ENCODE assay signal across 19 mouse cellular contexts in genomic region chr7:70281891-70282515, GRCm38 (mm10).
DNase-seq lines count a peak whose midpoint lies in the region; ATAC-seq lines count a peak whose summit lies in the region.
"Had no signal": no experiment of that assay in that cellular context is flagged by ENCODE, and none has a peak within 500 bp of the region (broad histone marks: within the 10 kb centered on the region; RNA-seq: fewer than 3 reads in every experiment).

No protein-coding gene starts in this region.

- peaks cover 10% of the 10 kb centered on the region for H3K4me1 ChIP-seq in hindbrain, embryonic 11.5 days (replicated peaks; ENCODE audit: control insufficient read depth, insufficient read depth, low read length)
- H3K4me1 ChIP-seq in hindbrain, embryonic 14.5 days (replicated peaks; ENCODE audit: control insufficient read depth, insufficient read depth, low read length) = 0 out of 2 replicates have a peak, but pooled peaks cover 9% of the 10 kb centered on the region
- H3K4me1 ChIP-seq in neural tube, embryonic 15.5 days = peaks cover 19% of the 10 kb centered on the region
- 0 out of 2 replicates have a peak, but pooled peaks cover 4% of the 10 kb centered on the region for H3K4me1 ChIP-seq in midbrain, embryonic 14.5 days (ENCODE audit: control insufficient read depth, insufficient read depth, low read length)

- H3K4me2 ChIP-seq in hindbrain, embryonic 11.5 days (replicated peaks; ENCODE audit: low read depth, low read length) = no peak overlapping the region
- no peak overlapping the region for H3K4me2 ChIP-seq in hindbrain, embryonic 14.5 days (replicated peaks)
- no peak overlapping the region for H3K4me2 ChIP-seq in neural tube, embryonic 15.5 days
- H3K4me2 ChIP-seq in midbrain, embryonic 14.5 days (ENCODE audit: low read length) = no peak overlapping the region

- no peak overlapping the region for H3K27ac ChIP-seq in hindbrain, embryonic 11.5 days (ENCODE audit: low read depth, low read length)
- no peak overlapping the region for H3K27ac ChIP-seq in hindbrain, embryonic 14.5 days
- H3K27ac ChIP-seq in neural tube, embryonic 15.5 days (replicated peaks) = no peak overlapping the region
- no peak overlapping the region for H3K27ac ChIP-seq in midbrain, embryonic 14.5 days (replicated peaks; ENCODE audit: low read depth, low read length)
- H3K27ac ChIP-seq: hindbrain, embryonic 15.5 days; kidney, postnatal 0 days; left cerebral cortex, adult 2 months; neural tube, embryonic 13.5 days; stomach, embryonic 15.5 days had no signal

- no peaks in the 10 kb centered on the region for H3K36me3 ChIP-seq in hindbrain, embryonic 11.5 days (ENCODE audit: control insufficient read depth, insufficient read depth, low read length)
- no peaks in the 10 kb centered on the region for H3K36me3 ChIP-seq in hindbrain, embryonic 14.5 days (replicated peaks; ENCODE audit: control insufficient read depth, insufficient read depth)
- H3K36me3 ChIP-seq in neural tube, embryonic 15.5 days = no peaks in the 10 kb centered on the region
- no peaks in the 10 kb centered on the region for H3K36me3 ChIP-seq in midbrain, embryonic 14.5 days (ENCODE audit: control insufficient read depth, insufficient read depth, low read length)
- H3K36me3 ChIP-seq: heart, embryonic 10.5 days; hindbrain, embryonic 15.5 days; neural tube, embryonic 13.5 days; stomach, embryonic 15.5 days had no signal

- no peak overlapping the region for H3K9ac ChIP-seq in hindbrain, embryonic 11.5 days (ENCODE audit: low read depth, low read length)
- no peak overlapping the region for H3K9ac ChIP-seq in hindbrain, embryonic 14.5 days
- H3K9ac ChIP-seq in neural tube, embryonic 15.5 days (replicated peaks) = no peak overlapping the region
- H3K9ac ChIP-seq in midbrain, embryonic 14.5 days (replicated peaks; ENCODE audit: low read length) = no peak overlapping the region
- H3K9ac ChIP-seq: hindbrain, embryonic 15.5 days; neural tube, embryonic 13.5 days; stomach, embryonic 15.5 days had no signal

- peak; percentile 26; the same call in 1 of the 2 replicates for ATAC-seq in hindbrain, embryonic 11.5 days (ENCODE audit: low FRiP score)
- no peak for ATAC-seq in hindbrain, embryonic 14.5 days (ENCODE audit: low FRiP score)
- no peak for ATAC-seq in neural tube, embryonic 15.5 days (ENCODE audit: low FRiP score)
- ATAC-seq in midbrain, embryonic 14.5 days (ENCODE audit: low FRiP score, low TSS enrichment) = no peak
- ATAC-seq: intestine, embryonic 16.5 days had no signal

- peaks cover 63% of the 10 kb centered on the region for H3K27me3 ChIP-seq in hindbrain, embryonic 11.5 days (ENCODE audit: control insufficient read depth, insufficient read depth, low read length)
- peaks cover 97% of the 10 kb centered on the region for H3K27me3 ChIP-seq in hindbrain, embryonic 14.5 days (ENCODE audit: control insufficient read depth, insufficient read depth, low read length)
- H3K27me3 ChIP-seq in neural tube, embryonic 15.5 days (replicated peaks) = peaks cover 93% of the 10 kb centered on the region
- H3K27me3 ChIP-seq in midbrain, embryonic 14.5 days (ENCODE audit: control insufficient read depth, insufficient read depth, low read length) = peaks cover 92% of the 10 kb centered on the region

- peak; percentile 46 for DNase-seq in embryo, embryonic 9.5 days (ENCODE audit: extremely low spot score)
- DNase-seq in embryo, embryonic 10 days (ENCODE audit: low spot score) = no peak
- DNase-seq in hindbrain, embryonic 11.5 days (ENCODE audit: low spot score) = peak; percentile 51
- DNase-seq in hindbrain, embryonic 14.5 days (ENCODE audit: low spot score) = no peak
- DNase-seq in neural tube, embryonic 10.5 days (ENCODE audit: extremely low spot score, low spot score) = peak; percentile 46
- DNase-seq in midbrain, embryonic 14.5 days = peak; percentile 20
- no peak for DNase-seq in kidney, adult 8-10 months
- DNase-seq: cerebellum, adult 11-12 months; cerebellum, postnatal 10 days; liver; thymus, postnatal 25 days had no signal

- H3K9me3 ChIP-seq in hindbrain, embryonic 11.5 days (ENCODE audit: control insufficient read depth, low read length) = no peaks in the 10 kb centered on the region
- no peaks in the 10 kb centered on the region for H3K9me3 ChIP-seq in hindbrain, embryonic 14.5 days (ENCODE audit: control insufficient read depth, low read length)
- H3K9me3 ChIP-seq in neural tube, embryonic 15.5 days (replicated peaks) = no peaks in the 10 kb centered on the region
- no peaks in the 10 kb centered on the region for H3K9me3 ChIP-seq in midbrain, embryonic 14.5 days (ENCODE audit: control insufficient read depth, low read length)
- H3K9me3 ChIP-seq: heart, embryonic 10.5 days; hindbrain, embryonic 15.5 days; neural tube, embryonic 13.5 days; stomach, embryonic 15.5 days had no signal

- no peak overlapping the region for H3K4me3 ChIP-seq in hindbrain, embryonic 11.5 days (ENCODE audit: low read depth, low read length)
- H3K4me3 ChIP-seq in hindbrain, embryonic 14.5 days (replicated peaks; ENCODE audit: low read length) = no peak overlapping the region
- no peak overlapping the region for H3K4me3 ChIP-seq in neural tube, embryonic 15.5 days (replicated peaks)
- no peak overlapping the region for H3K4me3 ChIP-seq in midbrain, embryonic 14.5 days (replicated peaks; ENCODE audit: low read depth, low read length)
- H3K4me3 ChIP-seq: left cerebral cortex, adult 2 months; stomach, embryonic 15.5 days had no signal

- WGBS in hindbrain, embryonic 11.5 days = 2% methylated on average over 11 of the region's 11 CpGs
- 1% methylated on average over 11 of the region's 11 CpGs for WGBS in hindbrain, embryonic 14.5 days
- 4% methylated on average over 11 of the region's 11 CpGs for WGBS in neural tube, embryonic 15.5 days
- WGBS in midbrain, embryonic 14.5 days = 2% methylated on average over 11 of the region's 11 CpGs

Comparison
In these comparisons a context has a peak if more than half of its experiments do, and no peak if none do; other contexts are left out.
1. DNase-seq: peak in embryo, embryonic 9.5 days (single experiment), hindbrain, embryonic 11.5 days (single experiment), neural tube, embryonic 10.5 days (single experiment) and midbrain, embryonic 14.5 days (single experiment); none in embryo, embryonic 10 days (single experiment), hindbrain, embryonic 14.5 days (single experiment) and kidney, adult 8-10 months (0 of 2).